Mouse (Mus musculus) bone marrow, adult 2 months (tissue): ENCODE results near the gene Gm5089. TPM values are rescaled to one million over a fixed set of nuclear protein-coding genes. Genes with fewer than 3 reads are reported as not detected.

ENCODE experiments used
- H3K27ac ChIP-seq: fragments of 200-500 bp; 2 replicates; pipeline ENCODE4 v1.5.1; 2012; ENCODE audit warnings: low read depth, mild to moderate bottlenecking, control low read depth, inconsistent platforms, low read length; ENCODE audit not compliant: control insufficient read depth, poor library complexity, insufficient read depth
- H3K4me1 ChIP-seq: fragments of 200-500 bp; 2 replicates; pipeline ENCODE4 v1.6.1; 2011; ENCODE audit warnings: low read length; ENCODE audit not compliant: control insufficient read depth, insufficient read depth
- H3K4me3 ChIP-seq: fragments of 200-500 bp; replicated peaks from 2 replicates; pipeline ENCODE3; 2011; ENCODE audit warnings: mild to moderate bottlenecking, low read depth, low read length, control low read depth; ENCODE audit not compliant: control insufficient read depth
- CTCF ChIP-seq: fragments of 200-500 bp; IDR thresholded peaks from 2 replicates; pipeline ENCODE4 v1.5.1; 2011; ENCODE audit warnings: low read length, control low read depth; ENCODE audit not compliant: control insufficient read depth, insufficient read depth
- POLR2A ChIP-seq: fragments of 200-500 bp; IDR thresholded peaks from 2 replicates; pipeline ENCODE4 v1.6.1; 2011; ENCODE audit warnings: low read depth, mild to moderate bottlenecking, control low read depth, low read length, borderline replicate concordance; ENCODE audit not compliant: control insufficient read depth
- WGBS: fragments of 180-500 bp; shearing (Covaris S2); methylation state at CpG from one replicate; pipeline ENCODE4 v1.1.7; 2018; 5-methylcytosine and 5-hydroxymethylcytosine counted together
- polyA plus RNA-seq: library from polyadenylated mRNA; stranded (reverse); fragments of >200 nt; gene quantifications from 2 replicates; pipeline ENCODE4 v1.2.4, GENCODE M21; 2011; ENCODE audit warnings: low replicate concordance; ENCODE audit not compliant: missing spikeins, insufficient read depth, insufficient read length

Gene Gm5089
- polyA plus RNA-seq, 1 experiment = not detected

DNA sequence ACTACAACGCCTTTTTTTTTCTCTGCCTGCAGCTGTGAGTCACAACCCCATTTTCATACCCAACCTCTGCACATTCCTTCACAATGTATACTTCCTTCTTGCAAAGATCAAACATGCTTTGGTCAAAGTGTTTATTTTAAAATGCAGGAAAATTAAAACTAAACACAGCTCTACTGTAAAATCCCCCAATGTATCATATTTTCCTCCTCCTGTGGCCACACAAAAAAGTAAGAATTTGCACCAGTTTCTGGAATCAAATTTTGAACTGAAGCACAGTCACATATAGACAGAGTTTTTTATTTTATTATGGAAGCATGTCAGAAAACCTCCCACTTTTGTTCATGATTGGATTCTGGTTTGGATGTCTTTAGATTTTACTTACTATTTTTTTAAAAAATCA lies 35.7 kb upstream of the Gm5089 start:
- no peaks in the 10 kb centered on the region for H3K4me1 ChIP-seq
- no peak overlapping the region for H3K4me3 ChIP-seq
- WGBS = 0% methylated on average over 1 of the region's 1 CpGs
- TF ChIP-seq POLR2A = no peak
- no peak for TF ChIP-seq CTCF
- no peak overlapping the region for H3K27ac ChIP-seq

DNA sequence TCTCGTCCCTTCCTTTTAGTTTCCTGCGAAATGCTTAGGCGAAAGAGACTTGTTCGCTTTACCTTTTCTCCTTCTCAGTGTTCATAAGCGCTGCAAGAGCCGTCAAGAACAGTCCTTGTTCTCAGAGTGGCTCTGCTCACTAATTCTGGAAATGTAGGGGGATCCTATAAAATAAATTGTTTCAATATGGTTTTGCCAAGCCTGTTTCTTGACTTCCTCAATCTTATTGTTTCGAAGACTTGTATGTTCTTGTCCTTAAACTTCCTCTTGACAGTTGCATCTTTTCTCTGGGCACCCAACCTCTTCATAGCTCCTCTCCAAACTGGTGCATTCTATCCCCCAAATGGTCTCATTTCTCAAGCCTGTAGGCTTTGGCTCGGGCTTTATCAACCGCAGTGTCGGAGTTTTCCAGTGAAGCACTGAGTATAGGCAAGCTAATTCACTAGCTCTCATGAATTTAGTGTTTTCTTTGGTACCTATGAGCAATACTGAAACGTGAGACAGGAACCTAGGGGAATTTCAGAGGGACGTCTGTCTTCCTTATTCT lies 34.8 kb upstream of the Gm5089 start:
- no peak overlapping the region for H3K4me3 ChIP-seq
- H3K4me1 ChIP-seq = no peaks in the 10 kb centered on the region
- WGBS = 5% methylated on average over 12 of the region's 12 CpGs
- TF ChIP-seq CTCF (no peak), POLR2A (no peak)
- no peak overlapping the region for H3K27ac ChIP-seq

DNA sequence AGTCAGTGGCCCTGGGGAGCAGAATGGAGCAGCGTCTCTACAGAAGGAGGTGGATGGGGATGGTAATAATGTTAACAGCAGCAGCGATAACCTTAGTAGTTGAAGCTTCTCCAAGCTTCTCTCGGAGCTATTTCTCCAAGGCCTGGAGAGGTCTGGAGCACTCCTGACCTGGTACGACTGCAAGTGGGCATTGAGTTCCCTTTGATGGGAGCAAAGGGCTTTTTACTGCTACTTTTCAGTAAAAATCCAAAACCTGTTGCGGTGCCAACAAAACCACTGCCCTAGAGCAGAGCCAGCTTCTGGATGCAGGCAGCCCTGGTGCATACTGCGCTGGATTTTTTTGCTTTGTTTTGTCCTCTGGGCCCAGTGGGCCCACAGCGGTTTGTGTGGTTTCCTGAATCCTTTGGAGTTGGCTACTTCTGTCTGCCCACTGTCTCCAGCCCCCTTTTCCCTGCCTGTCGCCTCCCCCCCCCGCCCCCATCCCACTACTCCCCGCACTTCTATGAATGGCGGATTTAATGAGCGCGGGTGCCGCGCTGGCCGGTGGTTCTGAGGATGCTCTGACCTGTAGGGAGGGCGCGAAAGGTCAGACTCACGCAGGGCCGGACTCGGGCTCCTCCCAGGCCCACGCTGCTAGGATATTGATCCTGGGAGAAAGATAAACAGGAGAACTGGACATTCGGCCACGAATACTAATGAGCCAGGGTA lies 34.1 kb upstream of the Gm5089 start:
- Histone ChIP-seq H3K27ac (no peak overlapping the region), H3K4me1 (no peaks in the 10 kb centered on the region), H3K4me3 (no peak overlapping the region)
- WGBS = 5% methylated on average over 24 of the region's 24 CpGs
- TF ChIP-seq POLR2A = no peak
- no peak for TF ChIP-seq CTCF

DNA sequence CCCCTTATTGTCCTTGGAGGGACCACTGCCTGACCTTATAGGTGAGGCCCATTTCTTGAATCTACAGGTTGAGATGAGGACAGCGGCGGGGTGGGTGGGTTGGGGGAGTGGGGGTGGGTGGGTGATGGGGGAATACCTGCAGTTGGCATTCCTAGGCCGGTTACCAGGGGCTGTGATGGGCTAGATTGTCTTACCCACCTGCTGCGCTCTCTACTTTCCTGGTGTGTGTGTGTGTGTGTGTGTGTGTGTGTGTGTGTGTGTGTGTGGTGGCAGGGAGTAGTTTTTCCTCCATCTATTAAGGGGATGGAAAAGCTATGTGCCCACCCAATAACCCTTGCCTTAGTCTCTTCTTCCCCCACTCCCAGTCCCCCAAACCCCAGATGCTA lies 33.5 kb upstream of the Gm5089 start:
- 18% methylated on average over 4 of the region's 4 CpGs for WGBS
- Histone ChIP-seq H3K4me1 (no peaks in the 10 kb centered on the region), H3K27ac (no peak overlapping the region), H3K4me3 (no peak overlapping the region)
- TF ChIP-seq POLR2A = no peak
- no peak for TF ChIP-seq CTCF

DNA sequence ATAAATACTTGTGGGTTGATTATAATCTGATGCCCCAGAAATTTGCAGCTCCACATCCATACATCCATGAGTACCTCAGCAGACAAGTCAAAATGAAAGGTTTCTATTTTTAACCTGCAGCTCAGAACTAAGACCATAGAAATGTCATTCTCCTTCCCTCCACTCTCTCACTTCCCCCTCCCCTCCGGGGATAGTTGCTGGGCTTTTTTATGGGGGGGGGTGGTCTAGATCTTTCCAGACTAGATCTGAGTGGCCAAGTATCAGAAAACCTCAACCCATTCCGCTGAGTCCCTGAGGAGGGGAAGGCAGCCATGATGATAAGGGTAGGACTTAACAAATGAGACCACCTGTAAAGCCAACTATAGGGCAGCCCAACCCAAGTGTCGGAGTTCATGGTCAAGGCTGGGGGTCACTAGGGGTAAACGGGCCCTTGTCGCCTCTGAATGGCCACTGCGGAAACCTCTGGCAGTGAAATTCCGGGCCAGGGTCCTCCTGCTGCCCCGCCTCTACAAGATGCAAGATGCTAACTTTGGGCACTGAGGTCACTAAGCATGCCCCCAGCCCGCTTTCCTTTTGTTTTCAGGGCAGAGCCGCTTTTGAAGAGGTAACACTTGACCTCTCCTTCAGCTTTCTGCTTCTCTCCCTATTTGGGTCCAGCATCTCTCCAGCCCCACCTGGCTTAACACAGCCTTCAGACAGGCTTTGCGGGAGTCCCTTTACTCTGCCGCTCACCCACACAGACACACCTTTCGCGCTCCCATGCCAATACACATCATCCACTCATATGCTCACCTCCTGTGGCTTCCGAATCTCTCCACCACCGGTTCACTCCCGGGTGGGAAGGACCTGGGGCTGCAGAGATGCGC lies 32.9 kb upstream of the Gm5089 start:
- 8% methylated on average over 18 of the region's 18 CpGs for WGBS
- Histone ChIP-seq H3K4me1 (no peaks in the 10 kb centered on the region), H3K27ac (no peak overlapping the region), H3K4me3 (no peak overlapping the region)
- TF ChIP-seq CTCF (no peak), POLR2A (no peak)

DNA sequence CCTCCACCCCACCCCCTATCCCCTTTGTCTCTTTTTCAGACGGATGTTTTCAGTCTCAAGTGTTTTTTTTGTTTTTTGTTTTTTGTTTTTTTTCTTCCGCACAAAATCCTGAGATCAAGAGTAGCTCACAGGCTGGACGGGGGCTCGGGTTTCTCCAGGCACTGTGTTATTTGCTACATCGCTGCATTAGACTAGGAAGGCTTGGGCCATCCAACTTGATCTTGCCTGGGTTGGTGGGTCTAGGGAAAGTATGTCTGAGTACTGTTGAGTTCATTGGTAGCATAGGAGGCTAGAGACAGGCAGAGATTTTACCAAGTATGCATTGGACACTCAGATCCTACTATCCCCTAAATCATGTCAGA lies 32.1 kb upstream of the Gm5089 start:
- 8% methylated on average over 5 of the region's 5 CpGs for WGBS
- Histone ChIP-seq H3K4me3 (no peak overlapping the region), H3K27ac (no peak overlapping the region), H3K4me1 (no peaks in the 10 kb centered on the region)
- TF ChIP-seq CTCF = no peak
- TF ChIP-seq POLR2A = no peak

DNA sequence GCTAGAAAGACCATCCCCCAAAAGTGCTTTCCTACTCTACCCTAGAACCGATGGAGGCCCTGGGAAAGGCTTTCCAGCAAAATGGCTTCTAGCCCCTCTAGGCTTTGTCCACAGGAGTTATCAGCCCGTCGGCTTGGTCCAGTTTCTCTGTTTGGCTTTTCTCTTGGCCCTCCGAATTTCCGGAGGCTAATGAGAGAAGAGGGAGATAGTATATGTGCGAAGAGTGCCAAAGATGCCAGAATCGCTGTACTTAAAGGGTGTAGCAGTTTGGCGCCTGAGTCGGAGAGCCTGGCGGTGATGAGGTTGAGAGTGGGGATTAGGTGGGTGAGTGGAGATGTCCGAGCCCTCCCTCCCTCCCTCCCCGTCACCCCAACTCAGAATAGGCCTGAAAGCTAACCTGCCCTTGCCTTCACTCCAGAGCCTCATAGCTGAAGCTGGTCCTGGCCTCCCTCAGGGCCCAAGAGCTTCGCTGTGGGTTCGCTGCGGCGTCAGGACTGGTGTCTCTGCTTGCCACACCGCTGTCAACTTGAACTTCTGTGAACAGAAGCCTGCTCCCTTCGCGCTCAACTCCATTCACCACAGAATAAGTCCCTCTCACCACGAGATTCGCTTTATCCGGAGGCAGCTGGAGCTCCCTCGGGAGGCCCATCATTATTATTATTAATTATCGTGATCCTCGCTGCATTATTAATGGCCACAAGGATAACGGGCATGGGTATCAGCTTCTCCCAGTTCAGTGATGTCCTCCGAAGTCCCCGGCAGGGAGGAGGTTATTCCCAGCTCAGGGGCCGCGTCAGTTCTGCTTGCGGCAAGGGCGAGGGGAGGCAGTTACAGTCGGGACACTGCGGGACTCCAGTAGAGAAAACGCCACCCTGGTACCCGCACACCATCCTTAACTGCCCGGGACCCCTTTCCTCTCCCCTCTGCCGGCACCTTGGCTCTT lies 31.4 kb upstream of the Gm5089 start:
- Histone ChIP-seq H3K4me1 (no peaks in the 10 kb centered on the region), H3K27ac (no peak overlapping the region), H3K4me3 (no peak overlapping the region)
- TF ChIP-seq POLR2A = no peak
- no peak for TF ChIP-seq CTCF
- WGBS = 5% methylated on average over 38 of the region's 38 CpGs
